Mouse (Mus musculus) cerebral cortex, adult 2 months (tissue): Measurements from ENCODE around the gene Lrrc58.

Experiments used
- WGBS: fragments of 180-500 bp; shearing (Covaris S2); methylation state at CpG from one replicate; pipeline ENCODE4 v1.1.7; 2018; 5-methylcytosine and 5-hydroxymethylcytosine counted together

Lrrc58 gene

GRCm38 (mm10) chr16:37869470-37870231, 1.5 kb downstream of the Lrrc58 start:
- WGBS: 9% methylated on average over 4 of the region's 4 CpGs

GRCm38 (mm10) chr16:37871112-37871715, 3.0 kb downstream of the Lrrc58 start:
- WGBS: 25% methylated on average over 4 of the region's 4 CpGs

- WGBS: 61% methylated on average over 4 of the region's 4 CpGs
Measured at GRCm38 (mm10) chr16:37874501-37875235, 6.5 kb downstream of the Lrrc58 start.

- WGBS: 96% methylated on average over 3 of the region's 3 CpGs
Measured at GRCm38 (mm10) chr16:37877406-37877805, 9.2 kb downstream of the Lrrc58 start.

- 58% methylated on average over 7 of the region's 7 CpGs for WGBS
Measured at GRCm38 (mm10) chr16:37878951-37879505, 10.8 kb downstream of the Lrrc58 start.

- 86% methylated on average over 4 of the region's 4 CpGs for WGBS
Measured at GRCm38 (mm10) chr16:37879750-37880419, 11.7 kb downstream of the Lrrc58 start.

GRCm38 (mm10) chr16:37881168-37881567, 13.0 kb downstream of the Lrrc58 start:
- WGBS: 54% methylated on average over 2 of the region's 2 CpGs

GRCm38 (mm10) chr16:37888986-37889385, 20.8 kb downstream of the Lrrc58 start:
- 93% methylated on average over 3 of the region's 3 CpGs for WGBS

- 53% methylated on average over 2 of the region's 2 CpGs for WGBS
Measured at GRCm38 (mm10) chr16:37892667-37893066, 24.5 kb downstream of the Lrrc58 start.

GRCm38 (mm10) chr16:37893381-37893780, 25.2 kb downstream of the Lrrc58 start:
- WGBS: 66% methylated on average over 6 of the region's 6 CpGs

GRCm38 (mm10) chr16:37893942-37894341, 25.8 kb downstream of the Lrrc58 start:
- WGBS: 82% methylated on average over 2 of the region's 2 CpGs

GRCm38 (mm10) chr16:37898790-37899189, 30.6 kb downstream of the Lrrc58 start:
- 88% methylated on average over 5 of the region's 5 CpGs for WGBS

GRCm38 (mm10) chr16:37899357-37899756, 31.2 kb downstream of the Lrrc58 start:
- 72% methylated on average over 2 of the region's 2 CpGs for WGBS

GRCm38 (mm10) chr16:37901318-37901717, 33.1 kb downstream of the Lrrc58 start:
- 59% methylated on average over 11 of the region's 11 CpGs for WGBS

GRCm38 (mm10) chr16:37906456-37906855, 38.3 kb downstream of the Lrrc58 start:
- 88% methylated on average over 3 of the region's 3 CpGs for WGBS

GRCm38 (mm10) chr16:37911086-37911485, 42.9 kb downstream of the Lrrc58 start:
- 89% methylated on average over 1 of the region's 1 CpGs for WGBS

GRCm38 (mm10) chr16:37916138-37916817, 48.1 kb downstream of the Lrrc58 start, which contains the start of gene Gpr156:
Gene Gpr156 (plus strand): TSS chr16:37916496.
- 4% methylated on average over 53 of the region's 53 CpGs for WGBS

GRCm38 (mm10) chr16:37916818-37917201, 48.6 kb downstream of the Lrrc58 start:
- WGBS: 33% methylated on average over 7 of the region's 7 CpGs

GRCm38 (mm10) chr16:37919000-37919399, 50.8 kb downstream of the Lrrc58 start:
- 94% methylated on average over 6 of the region's 6 CpGs for WGBS

- 55% methylated on average over 8 of the region's 8 CpGs for WGBS
Measured at GRCm38 (mm10) chr16:37920842-37921409, 52.7 kb downstream of the Lrrc58 start.

- 55% methylated on average over 7 of the region's 7 CpGs for WGBS
Measured at GRCm38 (mm10) chr16:37926087-37926486, 57.9 kb downstream of the Lrrc58 start.
